Comparison of ENCODE assay signal across 8 mouse cellular contexts in genomic region chr5:113516873-113517336, GRCm38 (mm10). TPM values are rescaled to one million over a fixed set of nuclear protein-coding genes. Genes with fewer than 3 reads are reported as not detected.
A peak's percentile ranks its signal among the peaks of the same experiment; 100 is the strongest.
DNase-seq lines count a peak whose midpoint lies in the region; ATAC-seq and TF ChIP-seq lines count a peak whose summit lies in the region.

No protein-coding gene starts in this region.

- H3K4me3 ChIP-seq in forebrain, postnatal 0 days (ENCODE audit: low read depth, low read length): no peak overlapping the region
- no peak overlapping the region for H3K4me3 ChIP-seq in lung, embryonic 16.5 days (ENCODE audit: low read length)

- 15% methylated on average over 14 of the region's 14 CpGs for WGBS in forebrain, postnatal 0 days
- 18% methylated on average over 14 of the region's 14 CpGs for WGBS in lung, embryonic 16.5 days

- H3K4me1 ChIP-seq in forebrain, postnatal 0 days (ENCODE audit: insufficient read depth): peaks cover 12% of the 10 kb centered on the region; the same call in 1 of the 2 replicates
- H3K4me1 ChIP-seq in lung, embryonic 16.5 days (replicated peaks; ENCODE audit: control insufficient read depth, insufficient read depth, low read length): peaks cover 7% of the 10 kb centered on the region

- H3K4me2 ChIP-seq in forebrain, postnatal 0 days (ENCODE audit: low read depth): no peak overlapping the region
- peak overlapping the region; percentile 13; the same call in 1 of the 2 replicates for H3K4me2 ChIP-seq in lung, embryonic 16.5 days (ENCODE audit: low read depth, low read length)

- H3K27me3 ChIP-seq in forebrain, postnatal 0 days (ENCODE audit: insufficient read depth, low read length): no peaks in the 10 kb centered on the region
- H3K27me3 ChIP-seq in lung, embryonic 16.5 days (ENCODE audit: control insufficient read depth, insufficient read depth, low read depth, low read length): no peaks in the 10 kb centered on the region

- H3K27ac ChIP-seq in forebrain, postnatal 0 days (ENCODE audit: low read depth, low read length): peak overlapping the region; percentile 45; the same call in 1 of the 2 replicates
- no peak overlapping the region for H3K27ac ChIP-seq in lung, embryonic 16.5 days (ENCODE audit: low read length)

- no peak overlapping the region; the same call in 1 of the 2 replicates for H3K9ac ChIP-seq in forebrain, postnatal 0 days
- no peak overlapping the region for H3K9ac ChIP-seq in lung, embryonic 16.5 days (ENCODE audit: low read length)

- TF ChIP-seq CTCF in forebrain, postnatal 0 days (IDR thresholded peaks at IDR 0.05; ENCODE audit: low read depth): no peak

- ATAC-seq in forebrain, postnatal 0 days: peak; percentile 53
- ATAC-seq in lung, embryonic 16.5 days (ENCODE audit: low read depth): peak; percentile 90

- DNase-seq in embryo, embryonic 10 days (ENCODE audit: low spot score): peak; percentile 32
- no peak for DNase-seq in embryo, embryonic 11 days
- peak; percentile 62 for DNase-seq in ZHBTc4 (ENCODE audit: low read depth, low spot score)
- no peak for DNase-seq in forebrain, postnatal 0 days
- no peak for DNase-seq in urinary bladder, postnatal 36 days (ENCODE audit: low spot score in 2 of 2)
- no peak for DNase-seq in urinary bladder, postnatal 4 days (ENCODE audit: low spot score in 2 of 2)
- DNase-seq in thymus, postnatal 4 days: no peak

- no peaks in the 10 kb centered on the region for H3K36me3 ChIP-seq in forebrain, postnatal 0 days (ENCODE audit: insufficient read depth)
- no peaks in the 10 kb centered on the region for H3K36me3 ChIP-seq in lung, embryonic 16.5 days (ENCODE audit: control insufficient read depth, insufficient read depth, low read length)

- no peaks in the 10 kb centered on the region for H3K9me3 ChIP-seq in forebrain, postnatal 0 days (ENCODE audit: low read length)
- no peaks in the 10 kb centered on the region for H3K9me3 ChIP-seq in lung, embryonic 16.5 days (ENCODE audit: control insufficient read depth, low read length)

RNA-seq across cellular contexts. Expression of gene Wscd2, which starts 26.8 kb away (rescaled TPM):
- total RNA-seq in forebrain, postnatal 0 days (2014; rRNA removed): 24.4 and 25.1 TPM in 2 replicates
- 8.1 and 10.2 TPM in 2 replicates for polyA plus RNA-seq in forebrain, postnatal 0 days (2015; fragmentation: Nextera tagmentation; extraction: Ambion mirVana)
- 4.5 and 4.8 TPM in 2 replicates for polyA plus RNA-seq in lung, embryonic 16.5 days (2015; fragmentation: Nextera tagmentation; extraction: Ambion mirVana)

Comparison
In these comparisons a context has a peak if more than half of its experiments do, and no peak if none do; other contexts are left out.
1. DNase-seq: peak in embryo, embryonic 10 days (single experiment) and ZHBTc4 (single experiment); none in embryo, embryonic 11 days (single experiment), forebrain, postnatal 0 days (single experiment), urinary bladder, postnatal 36 days (0 of 2), urinary bladder, postnatal 4 days (0 of 2) and thymus, postnatal 4 days (single experiment).